In genomic region chr11:5129035-5129480, GRCm38 (mm10) we compare ENCODE assay signal across 10 mouse cellular contexts. TPM values are rescaled to one million over a fixed set of nuclear protein-coding genes. Genes with fewer than 3 reads are reported as not detected.
DNase-seq lines count a peak whose midpoint lies in the region; ATAC-seq and TF ChIP-seq lines count a peak whose summit lies in the region.
"Had no signal": no experiment of that assay in that cellular context is flagged by ENCODE, and none has a peak within 500 bp of the region (broad histone marks: within the 10 kb centered on the region; RNA-seq: fewer than 3 reads in every experiment).

No protein-coding gene starts in this region.

- DNase-seq in adrenal gland, postnatal 36 days = peak; percentile 27 to 37
- no peak for DNase-seq in adrenal gland, postnatal 4 days (ENCODE audit: low spot score in 2 of 2)
- peak; percentile 15 for DNase-seq in Patski (ENCODE audit: low read depth, low spot score)
- DNase-seq in liver, embryonic 11.5 days (ENCODE audit: low spot score) = no peak
- DNase-seq in right cerebral cortex, postnatal 10 days (ENCODE audit: low spot score in 2 of 2) = no peak

- no peak overlapping the region for H3K9ac ChIP-seq in forebrain, embryonic 12.5 days
- no peak overlapping the region for H3K9ac ChIP-seq in midbrain, embryonic 13.5 days (replicated peaks)
- no peak overlapping the region for H3K9ac ChIP-seq in liver, embryonic 11.5 days (ENCODE audit: low read depth, low read length)
- H3K9ac ChIP-seq: heart, embryonic 13.5 days; limb, embryonic 13.5 days had no signal

- H3K27me3 ChIP-seq in Patski = no peaks in the 10 kb centered on the region
- no peaks in the 10 kb centered on the region for H3K27me3 ChIP-seq in forebrain, embryonic 12.5 days
- no peaks in the 10 kb centered on the region for H3K27me3 ChIP-seq in midbrain, embryonic 13.5 days
- H3K27me3 ChIP-seq in liver, embryonic 11.5 days (replicated peaks; ENCODE audit: control insufficient read depth, insufficient read depth, low read length) = no peaks in the 10 kb centered on the region
- H3K27me3 ChIP-seq: heart, embryonic 13.5 days; limb, embryonic 13.5 days had no signal

- 15% methylated on average over 5 of the region's 5 CpGs for WGBS in forebrain, embryonic 12.5 days
- 12% methylated on average over 5 of the region's 5 CpGs for WGBS in midbrain, embryonic 13.5 days
- 74% methylated on average over 5 of the region's 5 CpGs for WGBS in liver, embryonic 11.5 days

- CTCF ChIA-PET in Patski (lab: Charles Lee) = no interaction called here

- POLR2A ChIA-PET in Patski (lab: Charles Lee) = no interaction called here

- peak overlapping the region; percentile 75 for H3K27ac ChIP-seq in forebrain, embryonic 12.5 days
- H3K27ac ChIP-seq in midbrain, embryonic 13.5 days = no peak overlapping the region
- H3K27ac ChIP-seq in liver, embryonic 11.5 days (ENCODE audit: low read depth, low read length) = no peak overlapping the region
- H3K27ac ChIP-seq: heart, embryonic 13.5 days; limb, embryonic 13.5 days had no signal

- no peaks in the 10 kb centered on the region for H3K9me3 ChIP-seq in forebrain, embryonic 12.5 days
- H3K9me3 ChIP-seq in midbrain, embryonic 13.5 days = no peaks in the 10 kb centered on the region
- no peaks in the 10 kb centered on the region for H3K9me3 ChIP-seq in liver, embryonic 11.5 days (ENCODE audit: control insufficient read depth, low read length)
- H3K9me3 ChIP-seq: heart, embryonic 13.5 days; limb, embryonic 13.5 days had no signal

- H3K4me2 ChIP-seq in forebrain, embryonic 12.5 days = peak overlapping the region; percentile 37
- H3K4me2 ChIP-seq in midbrain, embryonic 13.5 days (replicated peaks) = no peak overlapping the region
- H3K4me2 ChIP-seq in liver, embryonic 11.5 days = no peak overlapping the region
- H3K4me2 ChIP-seq: heart, embryonic 13.5 days; limb, embryonic 13.5 days had no signal

- in situ Hi-C loops in Patski (cut with MboI; ENCODE audit: low pct_unique_long_range_greater_than_20kb) = no loop called here

- no peak overlapping the region for H3K4me3 ChIP-seq in forebrain, embryonic 12.5 days (replicated peaks)
- H3K4me3 ChIP-seq in midbrain, embryonic 13.5 days (replicated peaks) = no peak overlapping the region
- no peak overlapping the region for H3K4me3 ChIP-seq in liver, embryonic 11.5 days (ENCODE audit: low read depth, low read length)
- H3K4me3 ChIP-seq: heart, embryonic 13.5 days; limb, embryonic 13.5 days had no signal

- H3K4me1 ChIP-seq in forebrain, embryonic 12.5 days = peaks cover 26% of the 10 kb centered on the region
- H3K4me1 ChIP-seq in midbrain, embryonic 13.5 days (replicated peaks) = peaks cover 18% of the 10 kb centered on the region
- no peaks in the 10 kb centered on the region for H3K4me1 ChIP-seq in liver, embryonic 11.5 days (replicated peaks; ENCODE audit: control insufficient read depth, insufficient read depth, low read length)
- H3K4me1 ChIP-seq: limb, embryonic 13.5 days had no signal

- TF ChIP-seq CTCF in Patski (IDR thresholded peaks at IDR 0.05) = no peak

- peak; percentile 27 for ATAC-seq in Patski
- peak; percentile 85 for ATAC-seq in forebrain, embryonic 12.5 days (ENCODE audit: low FRiP score)
- ATAC-seq in midbrain, embryonic 13.5 days = peak; percentile 59
- no peak for ATAC-seq in liver, embryonic 11.5 days (replicated peaks; ENCODE audit: low FRiP score)
- no peak for ATAC-seq in inflammation-experienced regulatory T-cells, adult 6 months

- 0 out of 2 replicates have a peak, but pooled peaks cover 3% of the 10 kb centered on the region for H3K36me3 ChIP-seq in forebrain, embryonic 12.5 days (replicated peaks)
- H3K36me3 ChIP-seq in midbrain, embryonic 13.5 days = no peaks in the 10 kb centered on the region
- H3K36me3 ChIP-seq in liver, embryonic 11.5 days (ENCODE audit: control insufficient read depth, insufficient read depth, low read length) = no peaks in the 10 kb centered on the region
- H3K36me3 ChIP-seq: heart, embryonic 13.5 days had no signal

RNA-seq across cellular contexts. Expression of gene Emid1, which starts 23.0 kb away (rescaled TPM):
- total RNA-seq in adrenal gland, postnatal 36 days (2021) = 1 to 10 TPM; 7.8 to 9.0 TPM
- total RNA-seq in adrenal gland, postnatal 4 days (2021) = 10 to 100 TPM; 16.2 to 31.4 TPM
- not detected for polyA plus RNA-seq in Patski (2021)
- 16.0 and 18.2 TPM in 2 replicates for polyA plus RNA-seq in forebrain, embryonic 12.5 days (2016; fragmentation: Nextera tagmentation; extraction: Ambion mirVana)
- polyA plus RNA-seq in midbrain, embryonic 13.5 days (2015; fragmentation: Nextera tagmentation; extraction: Ambion mirVana) = 5.6 and 6.7 TPM in 2 replicates
- polyA plus RNA-seq in liver, embryonic 11.5 days (2014; fragmentation: Nextera tagmentation; extraction: Ambion mirVana) = 14.6 and 16.5 TPM in 2 replicates
- polyA plus RNA-seq in inflammation-experienced regulatory T-cells, adult 6 months (2017; shearing (Covaris generic)) = under 1 TPM in 1 of 3 experiments, not detected in 2; 0.83 TPM

RNA-seq across cellular contexts. Expression of gene Ewsr1, which starts 30.0 kb away (rescaled TPM):
- total RNA-seq in adrenal gland, postnatal 36 days (2021) = 100 to 1,000 TPM; 219 to 230 TPM
- 100 to 1,000 TPM; 523 to 585 TPM for total RNA-seq in adrenal gland, postnatal 4 days (2021)
- 420 TPM for polyA plus RNA-seq in Patski (2021)
- polyA plus RNA-seq in forebrain, embryonic 12.5 days (2016; fragmentation: Nextera tagmentation; extraction: Ambion mirVana) = 915 and 936 TPM in 2 replicates
- 724 and 776 TPM in 2 replicates for polyA plus RNA-seq in midbrain, embryonic 13.5 days (2015; fragmentation: Nextera tagmentation; extraction: Ambion mirVana)
- 363 and 367 TPM in 2 replicates for polyA plus RNA-seq in liver, embryonic 11.5 days (2014; fragmentation: Nextera tagmentation; extraction: Ambion mirVana)
- polyA plus RNA-seq in inflammation-experienced regulatory T-cells, adult 6 months (2017; shearing (Covaris generic)) = 100 to 1,000 TPM; 136 to 174 (median 140) TPM

RNA-seq across cellular contexts. Expression of gene Rhbdd3, which starts 30.3 kb away (rescaled TPM):
- total RNA-seq in adrenal gland, postnatal 36 days (2021) = 10 to 100 TPM; 17.3 to 27.7 TPM
- total RNA-seq in adrenal gland, postnatal 4 days (2021) = 10 to 100 TPM; 29.5 to 34.1 TPM
- polyA plus RNA-seq in Patski (2021) = 35.4 TPM
- polyA plus RNA-seq in forebrain, embryonic 12.5 days (2016; fragmentation: Nextera tagmentation; extraction: Ambion mirVana) = 27.5 and 27.6 TPM in 2 replicates
- 32.8 and 33.1 TPM in 2 replicates for polyA plus RNA-seq in midbrain, embryonic 13.5 days (2015; fragmentation: Nextera tagmentation; extraction: Ambion mirVana)
- 27.0 and 29.1 TPM in 2 replicates for polyA plus RNA-seq in liver, embryonic 11.5 days (2014; fragmentation: Nextera tagmentation; extraction: Ambion mirVana)
- 1 to 10 TPM; 3.3 to 4.6 (median 4.6) TPM for polyA plus RNA-seq in inflammation-experienced regulatory T-cells, adult 6 months (2017; shearing (Covaris generic))

Comparison
In these comparisons a context has a peak if more than half of its experiments do, and no peak if none do; other contexts are left out.
1. DNase-seq: peak in adrenal gland, postnatal 36 days (2 of 2) and Patski (single experiment); none in adrenal gland, postnatal 4 days (0 of 2), liver, embryonic 11.5 days (single experiment) and right cerebral cortex, postnatal 10 days (0 of 2).
2. ATAC-seq: peak in Patski (single experiment), forebrain, embryonic 12.5 days (single experiment) and midbrain, embryonic 13.5 days (single experiment); none in liver, embryonic 11.5 days (single experiment) and inflammation-experienced regulatory T-cells, adult 6 months (single experiment).